Mouse (Mus musculus) hindbrain, embryonic 13.5 days (tissue): ENCODE measurements around the gene Ear14. TPM values are rescaled to one million over a fixed set of nuclear protein-coding genes. Genes with fewer than 3 reads are reported as not detected.
"Not testable (repeated sequence)": the region's sequence is repeated elsewhere in the genome, so short reads cannot be mapped to it uniquely, and the experiment has no call there.

Experiments
- ATAC-seq: fragments of 200-750 bp; cut with Nextera tagmentation; 2 replicates; pipeline ENCODE4 v1.8.0; 2017; ENCODE audit warnings: moderate TSS enrichment; ENCODE audit not compliant: low FRiP score
- H3K27ac ChIP-seq: fragments of 300-500 bp; sonication (generic); 2 replicates; pipeline ENCODE4 v1.5.1; 2015; ENCODE audit warnings: inconsistent platforms, mild to moderate bottlenecking, moderate library complexity
- H3K27me3 ChIP-seq: fragments of 300-500 bp; sonication (generic); 2 replicates; pipeline ENCODE4 v1.6.1; 2015; ENCODE audit warnings: mild to moderate bottlenecking, inconsistent platforms
- H3K36me3 ChIP-seq: fragments of 300-500 bp; sonication (generic); 2 replicates; pipeline ENCODE4 v1.6.1; 2015; ENCODE audit warnings: mild to moderate bottlenecking, inconsistent platforms
- H3K4me1 ChIP-seq: fragments of 300-500 bp; sonication (generic); replicated peaks from 2 replicates; pipeline ENCODE4 v1.6.1; 2015; ENCODE audit warnings: inconsistent platforms
- H3K4me2 ChIP-seq: fragments of 300-500 bp; sonication (generic); 2 replicates; pipeline ENCODE4 v1.6.1; 2015; ENCODE audit warnings: inconsistent platforms, mild to moderate bottlenecking, moderate library complexity
- H3K4me3 ChIP-seq: fragments of 300-500 bp; sonication (generic); 2 replicates; pipeline ENCODE4 v1.5.1; 2015; ENCODE audit warnings: mild to moderate bottlenecking, inconsistent platforms
- H3K9ac ChIP-seq: fragments of 300-500 bp; sonication (generic); 2 replicates; pipeline ENCODE4 v1.6.1; 2015; ENCODE audit warnings: mild to moderate bottlenecking, inconsistent platforms
- H3K9me3 ChIP-seq: fragments of 300-500 bp; sonication (generic); 2 replicates; pipeline ENCODE4 v1.6.1; 2016; ENCODE audit warnings: inconsistent platforms
- WGBS: fragments of 180-500 bp; shearing (Covaris S2); methylation state at CpG from one replicate; pipeline ENCODE4 v1.1.7; 2015; 5-methylcytosine and 5-hydroxymethylcytosine counted together
- polyA plus RNA-seq: library from polyadenylated mRNA; unstranded; fragments of >200 nt; fragmentation: Nextera tagmentation; extraction: Ambion mirVana; gene quantifications from 2 replicates; pipeline ENCODE4 v1.2.1, GENCODE M21; 2015

Ear14 gene
- polyA plus RNA-seq: not detected in 2 replicates

- Histone ChIP-seq H3K9ac (no peak within 1 kb of the TSS), H3K9me3 (no peaks in the 10 kb centered on the region), H3K27ac (no peak within 1 kb of the TSS), H3K27me3 (no peaks in the 10 kb centered on the region), H3K36me3 (no peaks in the 10 kb centered on the region), H3K4me1 (no peaks in the 10 kb centered on the region), H3K4me2 (no peak within 1 kb of the TSS), H3K4me3 (no peak within 1 kb of the TSS)
- no peak for ATAC-seq
- 90% methylated on average over 2 of the region's 2 CpGs for WGBS
Observed at GRCm38 (mm10) chr14:51203115-51203514, at the start of gene Ear14. Gene Ear14 (plus strand): TSS chr14:51203391.

- no peak overlapping the region for H3K9ac ChIP-seq
- H3K27me3 ChIP-seq: no peaks in the 10 kb centered on the region
- no peak overlapping the region for H3K4me2 ChIP-seq
- WGBS: 88% methylated on average over 5 of the region's 5 CpGs
- ATAC-seq: no peak
- H3K9me3 ChIP-seq: no peaks in the 10 kb centered on the region
- no peak overlapping the region for H3K27ac ChIP-seq
- H3K36me3 ChIP-seq: no peaks in the 10 kb centered on the region
- H3K4me3 ChIP-seq: no peak overlapping the region
- H3K4me1 ChIP-seq: no peaks in the 10 kb centered on the region
Observed at GRCm38 (mm10) chr14:51156056-51156735, 47.0 kb upstream of the Ear14 start.

- no peaks in the 10 kb centered on the region for H3K27me3 ChIP-seq
- 65% methylated on average over 4 of the region's 4 CpGs for WGBS
- no peak for ATAC-seq
Observed at GRCm38 (mm10) chr14:51156736-51157068, 46.5 kb upstream of the Ear14 start.

GRCm38 (mm10) chr14:51157072-51157471 lies 46.1 kb upstream of the Ear14 start:
- Histone ChIP-seq H3K4me1 (no peaks in the 10 kb centered on the region), H3K9me3 (no peaks in the 10 kb centered on the region), H3K4me2 (no peak overlapping the region), H3K4me3 (no peak overlapping the region), H3K36me3 (no peaks in the 10 kb centered on the region), H3K9ac (no peak overlapping the region), H3K27ac (no peak overlapping the region), H3K27me3 (no peaks in the 10 kb centered on the region)
- WGBS: 100% methylated on average over 1 of the region's 1 CpGs
- no peak for ATAC-seq

More at GRCm38 (mm10) chr14:51156736-51157068, 46.5 kb upstream of the Ear14 start:
- Histone ChIP-seq H3K27ac (no peak overlapping the region), H3K4me3 (no peak overlapping the region), H3K9ac (no peak overlapping the region), H3K36me3 (no peaks in the 10 kb centered on the region), H3K4me2 (no peak overlapping the region), H3K9me3 (no peaks in the 10 kb centered on the region), H3K4me1 (no peaks in the 10 kb centered on the region)

GRCm38 (mm10) chr14:51161976-51162375 lies 41.2 kb upstream of the Ear14 start, which contains the start of gene Rnase2b:
Gene Rnase2b (plus strand): TSS chr14:51162260.
- ATAC-seq, H3K27ac ChIP-seq, H3K36me3 ChIP-seq, H3K4me2 ChIP-seq, H3K9me3 ChIP-seq, H3K4me1 ChIP-seq, H3K4me3 ChIP-seq, H3K9ac ChIP-seq, H3K27me3 ChIP-seq: not testable (repeated sequence)
- 100% methylated on average over 3 of the region's 3 CpGs for WGBS

GRCm38 (mm10) chr14:51163323-51163722 lies 39.9 kb upstream of the Ear14 start:
- not testable (repeated sequence) for H3K4me1 ChIP-seq, ATAC-seq, H3K27ac ChIP-seq, H3K9me3 ChIP-seq, H3K9ac ChIP-seq, H3K4me2 ChIP-seq, H3K4me3 ChIP-seq, H3K36me3 ChIP-seq, H3K27me3 ChIP-seq
- WGBS: 92% methylated on average over 6 of the region's 6 CpGs

GRCm38 (mm10) chr14:51165435-51165834 lies 37.8 kb upstream of the Ear14 start:
- Histone ChIP-seq H3K27me3 (no peaks in the 10 kb centered on the region), H3K9ac (no peak overlapping the region), H3K9me3 (0 out of 2 replicates have a peak, but pooled peaks cover 2% of the 10 kb centered on the region), H3K4me3 (no peak overlapping the region), H3K4me2 (no peak overlapping the region), H3K27ac (no peak overlapping the region), H3K36me3 (no peaks in the 10 kb centered on the region), H3K4me1 (no peaks in the 10 kb centered on the region)
- no peak for ATAC-seq
- 96% methylated on average over 1 of the region's 1 CpGs for WGBS

GRCm38 (mm10) chr14:51166068-51166467 lies 37.1 kb upstream of the Ear14 start:
- no peaks in the 10 kb centered on the region for H3K36me3 ChIP-seq

GRCm38 (mm10) chr14:51172095-51172865 lies 30.9 kb upstream of the Ear14 start:
- not testable (repeated sequence) for H3K9ac ChIP-seq
- WGBS: 37% methylated on average over 9 of the region's 9 CpGs

More at GRCm38 (mm10) chr14:51166068-51166467, 37.1 kb upstream of the Ear14 start:
- no peak overlapping the region for H3K27ac ChIP-seq
- no peak for ATAC-seq
- no peak overlapping the region for H3K4me3 ChIP-seq
- H3K9ac ChIP-seq: no peak overlapping the region
- H3K27me3 ChIP-seq: no peaks in the 10 kb centered on the region
- no peak overlapping the region for H3K4me2 ChIP-seq
- 0 out of 2 replicates have a peak, but pooled peaks cover 2% of the 10 kb centered on the region for H3K9me3 ChIP-seq
- no peaks in the 10 kb centered on the region for H3K4me1 ChIP-seq

GRCm38 (mm10) chr14:51172947-51173346 lies 30.2 kb upstream of the Ear14 start:
- ATAC-seq, H3K9me3 ChIP-seq, H3K9ac ChIP-seq, H3K4me2 ChIP-seq, H3K27ac ChIP-seq, H3K4me1 ChIP-seq, H3K27me3 ChIP-seq, H3K4me3 ChIP-seq, H3K36me3 ChIP-seq: not testable (repeated sequence)
- 47% methylated on average over 4 of the region's 4 CpGs for WGBS

More at GRCm38 (mm10) chr14:51172095-51172865, 30.9 kb upstream of the Ear14 start:
- not testable (repeated sequence) for H3K27me3 ChIP-seq, H3K4me1 ChIP-seq, H3K36me3 ChIP-seq, ATAC-seq, H3K27ac ChIP-seq, H3K9me3 ChIP-seq, H3K4me3 ChIP-seq, H3K4me2 ChIP-seq

GRCm38 (mm10) chr14:51173843-51174242 lies 29.3 kb upstream of the Ear14 start:
- no peak for ATAC-seq
- H3K27me3 ChIP-seq: no peaks in the 10 kb centered on the region
- no peaks in the 10 kb centered on the region for H3K4me1 ChIP-seq
- 83% methylated on average over 4 of the region's 4 CpGs for WGBS
- no peaks in the 10 kb centered on the region for H3K9me3 ChIP-seq
- no peak overlapping the region for H3K9ac ChIP-seq
- H3K4me2 ChIP-seq: no peak overlapping the region
- H3K4me3 ChIP-seq: no peak overlapping the region
- H3K27ac ChIP-seq: no peak overlapping the region
- H3K36me3 ChIP-seq: no peaks in the 10 kb centered on the region

- H3K4me2 ChIP-seq, ATAC-seq: not testable (repeated sequence)
- WGBS: 80% methylated on average over 2 of the region's 2 CpGs
Observed at GRCm38 (mm10) chr14:51181051-51181450, 22.1 kb upstream of the Ear14 start.

GRCm38 (mm10) chr14:51195681-51196080 lies 7.5 kb upstream of the Ear14 start:
- ATAC-seq: no peak
- H3K4me3 ChIP-seq: no peak overlapping the region
- H3K36me3 ChIP-seq: no peaks in the 10 kb centered on the region
- H3K9me3 ChIP-seq: no peaks in the 10 kb centered on the region
- H3K27me3 ChIP-seq: no peaks in the 10 kb centered on the region
- WGBS: 92% methylated on average over 4 of the region's 4 CpGs
- H3K27ac ChIP-seq: no peak overlapping the region
- no peak overlapping the region for H3K9ac ChIP-seq
- no peaks in the 10 kb centered on the region for H3K4me1 ChIP-seq
- H3K4me2 ChIP-seq: no peak overlapping the region

More at GRCm38 (mm10) chr14:51181051-51181450, 22.1 kb upstream of the Ear14 start:
- H3K27ac ChIP-seq, H3K27me3 ChIP-seq, H3K36me3 ChIP-seq, H3K4me1 ChIP-seq, H3K9me3 ChIP-seq, H3K4me3 ChIP-seq, H3K9ac ChIP-seq: not testable (repeated sequence)
